Mouse (Mus musculus) lung, adult 2 months (tissue): Measurements from ENCODE around the gene Taf7l. TPM values are rescaled to one million over a fixed set of nuclear protein-coding genes. Genes with fewer than 3 reads are reported as not detected.

Experiments used
- DNase-seq: peaks from one replicate; pipeline ENCODE4 v3.0.0; 2022
- H3K4me1 ChIP-seq: fragments of 200-500 bp; 2 replicates; pipeline ENCODE4 v1.6.1; 2011; ENCODE audit warnings: low read length; ENCODE audit not compliant: control insufficient read depth, insufficient read depth
- H3K4me3 ChIP-seq: fragments of 200-500 bp; replicated peaks from 2 replicates; pipeline ENCODE3; 2011; ENCODE audit warnings: low read depth, mild to moderate bottlenecking, control low read depth, low read length; ENCODE audit errors: extremely low read depth
- CTCF ChIP-seq: fragments of 200-500 bp; IDR thresholded peaks from 2 replicates; pipeline ENCODE4 v1.5.1; 2011; ENCODE audit warnings: mild to moderate bottlenecking, low read length, control low read depth; ENCODE audit not compliant: insufficient read depth
- POLR2A ChIP-seq: fragments of 200-500 bp; IDR thresholded peaks from 2 replicates; pipeline ENCODE4 v1.6.1; 2011; ENCODE audit warnings: low read depth, mild to moderate bottlenecking, control low read depth, low read length, borderline replicate concordance; ENCODE audit errors: extremely low read depth
- WGBS: fragments of 180-500 bp; shearing (Covaris S2); methylation state at CpG from one replicate; pipeline ENCODE4 v1.1.7; 2018; 5-methylcytosine and 5-hydroxymethylcytosine counted together
- polyA plus RNA-seq: library from polyadenylated mRNA; depleted of rRNA; stranded (reverse); fragments of >200 nt; gene quantifications from 2 replicates; pipeline ENCODE4 v1.2.3, GENCODE M21; 2012; rRNA removed

Gene Taf7l
- polyA plus RNA-seq, result not detected in 2 replicates

DNA sequence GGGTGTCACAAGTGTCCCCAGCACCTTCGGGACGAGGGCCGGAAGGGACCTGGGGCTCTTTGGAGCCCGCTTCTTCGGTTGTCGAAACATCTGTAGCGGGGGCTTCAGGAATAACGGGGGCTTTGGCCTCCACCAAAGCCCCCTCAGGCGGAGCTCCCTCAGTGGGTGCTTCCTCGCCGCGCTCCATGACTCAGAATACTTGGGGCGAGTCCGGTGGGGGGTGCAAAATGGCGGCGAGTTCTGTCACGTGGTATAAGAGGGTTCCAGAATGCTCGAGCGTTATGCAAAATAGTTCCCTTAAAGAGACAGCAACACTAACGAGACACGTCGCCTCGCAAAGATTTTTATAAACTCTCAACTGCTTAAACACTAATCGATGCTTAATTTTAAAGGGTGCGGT lies at the start of gene Taf7l:
Gene Taf7l, minus strand, starts transcription at position 201 of the 400 bp plus-strand sequence.
- 88% methylated on average over 25 of the region's 25 CpGs for WGBS
- TF ChIP-seq CTCF (no peak), POLR2A (no peak)
- no peak for DNase-seq
- H3K4me3 ChIP-seq, result no peak within 1 kb of the TSS
- H3K4me1 ChIP-seq, result no peaks in the 10 kb centered on the region

DNA sequence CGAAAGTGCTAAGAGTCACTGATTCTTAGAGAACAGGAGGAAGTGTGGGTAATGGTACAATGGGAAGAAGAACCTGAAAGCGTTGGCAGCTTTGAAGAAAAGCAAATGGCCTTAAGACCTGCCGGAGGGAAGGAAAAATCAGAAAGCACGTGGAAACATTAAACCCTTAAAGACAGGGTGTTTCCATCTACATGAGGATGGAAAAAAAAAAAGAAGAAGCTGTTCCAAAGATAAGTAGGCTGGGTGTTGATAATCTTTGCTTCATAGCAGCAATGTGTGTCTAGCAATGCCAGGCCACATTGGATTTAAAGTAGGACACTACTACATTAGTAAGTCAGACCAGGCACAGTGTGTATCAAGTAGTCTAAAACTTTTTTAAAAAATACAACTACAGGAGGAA lies 49.0 kb upstream of the Taf7l start:
- DNase-seq, result no peak
- WGBS, result 72% methylated on average over 4 of the region's 4 CpGs
- TF ChIP-seq POLR2A, result no peak
- Histone ChIP-seq H3K4me3 (no peak overlapping the region), H3K4me1 (no peaks in the 10 kb centered on the region)

DNA sequence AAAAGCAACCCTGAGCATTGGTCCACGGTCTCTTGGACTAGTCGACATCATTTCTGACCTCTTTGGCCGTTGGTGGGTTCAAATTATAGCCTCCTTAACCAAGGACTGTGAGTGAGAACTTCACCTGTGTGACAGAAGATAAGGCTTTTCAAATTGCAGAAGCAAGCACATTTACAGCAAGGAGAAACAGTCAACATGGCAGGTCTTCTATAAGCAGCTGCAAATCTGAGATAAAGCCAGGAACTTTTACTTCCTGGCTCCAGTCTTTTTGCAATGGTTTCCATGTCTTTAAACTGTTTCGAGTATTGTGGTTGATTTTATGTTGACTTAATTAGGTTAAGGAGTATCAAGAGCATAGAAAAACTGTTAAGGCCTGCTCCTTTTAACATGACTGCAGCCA lies 47.5 kb upstream of the Taf7l start:
- DNase-seq, result no peak
- whole genome bisulfite sequencing, result 67% methylated on average over 4 of the region's 4 CpGs
- no peaks in the 10 kb centered on the region for H3K4me1 ChIP-seq
- TF ChIP-seq POLR2A (no peak), CTCF (no peak)
- no peak overlapping the region for H3K4me3 ChIP-seq

DNA sequence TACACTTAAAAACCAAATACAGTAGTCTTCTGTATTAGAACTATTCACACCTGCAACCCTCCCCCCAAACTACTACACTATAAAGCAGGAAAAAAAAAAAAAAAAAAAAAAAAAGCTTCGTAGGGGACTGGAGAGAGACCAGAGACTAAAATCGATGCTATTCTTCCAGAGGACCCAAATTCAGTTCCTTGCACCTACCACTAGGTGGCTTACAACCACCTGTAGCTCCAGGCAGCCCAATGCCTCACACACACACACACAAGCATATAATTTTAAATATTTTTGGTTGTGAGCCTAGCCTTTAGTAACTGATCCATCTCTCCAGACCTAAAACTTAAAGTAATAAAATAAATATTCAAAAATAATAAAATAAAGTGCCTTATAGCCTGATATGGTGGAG lies 33.2 kb upstream of the Taf7l start:
- TF ChIP-seq POLR2A (no peak), CTCF (peak; percentile 50)
- no peak overlapping the region for H3K4me3 ChIP-seq
- no peaks in the 10 kb centered on the region for H3K4me1 ChIP-seq
- DNase-seq, result no peak
- 27% methylated on average over 2 of the region's 2 CpGs for whole genome bisulfite sequencing

DNA sequence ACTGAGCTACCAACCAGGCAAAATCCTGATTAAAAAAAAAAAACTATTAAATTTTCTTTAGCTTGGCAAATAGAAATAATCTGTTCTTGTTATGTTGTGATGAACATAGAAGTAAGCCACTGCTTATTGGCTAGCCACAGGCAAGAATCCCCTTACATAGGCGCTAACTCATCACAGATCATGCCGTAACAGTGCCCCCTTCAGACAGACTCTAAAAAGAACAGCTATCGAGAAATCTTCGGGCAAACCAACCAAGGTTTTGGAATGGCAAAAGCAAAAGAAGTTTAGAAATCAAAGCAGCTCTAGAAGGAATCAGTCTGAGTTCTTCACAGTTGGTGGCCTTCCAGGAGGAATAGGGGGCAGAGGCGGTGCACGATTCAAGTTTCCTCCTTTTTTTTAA lies 31.7 kb upstream of the Taf7l start:
- TF ChIP-seq CTCF (no peak), POLR2A (no peak)
- DNase-seq, result no peak
- no peaks in the 10 kb centered on the region for H3K4me1 ChIP-seq
- H3K4me3 ChIP-seq, result no peak overlapping the region
- 68% methylated on average over 6 of the region's 6 CpGs for WGBS

DNA sequence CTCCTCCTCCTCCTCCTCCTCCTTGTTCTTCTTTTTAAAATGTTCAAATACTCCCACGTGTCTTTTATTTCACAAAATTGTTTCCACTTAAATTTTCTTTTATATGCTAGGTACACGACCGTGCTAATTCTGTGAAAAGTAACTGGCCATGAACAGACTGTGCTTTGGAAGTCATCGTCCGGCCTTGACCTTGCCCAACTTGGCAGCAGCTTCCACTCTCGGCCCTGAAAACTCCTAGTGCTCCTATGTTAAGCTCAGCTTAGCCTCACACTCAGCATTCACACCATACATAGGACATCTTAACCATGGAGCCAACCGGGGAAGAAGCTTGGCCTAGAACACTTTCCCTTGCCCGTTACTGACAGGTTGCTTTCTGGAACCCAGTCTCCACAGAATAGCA lies 24.4 kb upstream of the Taf7l start:
- WGBS, result 77% methylated on average over 8 of the region's 8 CpGs

DNA sequence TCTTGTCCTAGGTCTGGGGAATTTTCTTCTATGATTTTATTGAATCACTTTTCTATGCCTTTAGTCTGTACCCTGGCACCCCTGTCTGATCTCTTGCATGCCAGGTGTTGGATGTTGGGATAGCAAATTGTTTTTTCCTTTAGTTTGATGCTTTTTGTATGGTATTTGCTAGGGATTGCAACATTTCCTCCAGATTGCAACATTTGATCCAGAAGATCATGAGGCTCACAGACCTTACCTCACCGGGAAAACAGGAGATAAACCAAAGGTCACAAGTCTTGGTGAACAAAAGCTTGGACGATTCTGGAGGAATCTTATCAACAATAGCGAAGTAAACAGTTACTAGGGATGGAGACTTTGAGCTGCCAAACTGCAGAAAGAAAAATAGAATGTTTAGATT lies 5.4 kb upstream of the Taf7l start:
- H3K4me1 ChIP-seq, result no peaks in the 10 kb centered on the region
- no peak overlapping the region for H3K4me3 ChIP-seq
- DNase-seq, result no peak
- TF ChIP-seq POLR2A, result no peak
- no peak for TF ChIP-seq CTCF
- WGBS, result 42% methylated on average over 3 of the region's 3 CpGs

More for the DNA sequence above, 24.4 kb upstream of the Taf7l start:
- DNase-seq, result no peak
- TF ChIP-seq POLR2A, result no peak
- TF ChIP-seq CTCF, result no peak
- Histone ChIP-seq H3K4me3 (no peak overlapping the region), H3K4me1 (no peaks in the 10 kb centered on the region)

DNA sequence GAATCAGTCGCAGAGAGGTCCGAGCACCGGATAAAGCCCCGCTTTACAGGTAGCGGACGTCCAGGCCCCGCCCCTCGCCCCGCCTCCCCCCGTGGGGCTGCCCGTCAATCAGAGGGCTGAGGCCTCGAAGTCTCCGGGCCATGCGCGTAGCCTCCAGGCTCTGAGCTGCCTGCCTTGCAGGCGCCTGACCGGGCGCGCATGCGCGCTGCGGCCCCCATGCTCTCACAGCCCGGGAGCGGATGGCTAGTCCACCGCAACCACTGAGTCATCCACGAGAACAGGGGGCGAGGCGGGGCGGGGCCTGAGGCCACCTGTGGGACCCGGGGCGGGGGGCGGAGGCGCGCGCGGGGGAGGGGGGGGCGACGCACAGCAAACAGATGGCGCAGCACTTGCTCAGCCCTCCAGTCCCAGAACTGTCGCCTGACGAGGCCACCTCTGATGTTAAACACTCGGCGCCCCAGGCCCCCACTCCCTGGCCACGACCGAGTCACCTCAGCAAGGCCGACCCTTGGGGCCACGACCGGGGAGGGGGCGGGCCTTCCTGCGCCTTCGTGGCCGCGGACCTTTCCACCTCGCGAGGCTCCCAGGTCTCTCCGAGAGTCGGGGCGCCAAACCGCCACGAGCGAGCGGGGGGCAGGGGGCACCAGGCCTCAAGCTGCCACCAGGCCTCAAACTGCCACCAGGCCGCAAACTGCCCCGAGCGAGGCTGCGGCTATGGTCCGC lies 1.1 kb downstream of the Taf7l start:
- Histone ChIP-seq H3K4me1 (no peaks in the 10 kb centered on the region), H3K4me3 (no peak overlapping the region)
- DNase-seq, result no peak
- WGBS, result 66% methylated on average over 66 of the region's 67 CpGs
- no peak for TF ChIP-seq CTCF

DNA sequence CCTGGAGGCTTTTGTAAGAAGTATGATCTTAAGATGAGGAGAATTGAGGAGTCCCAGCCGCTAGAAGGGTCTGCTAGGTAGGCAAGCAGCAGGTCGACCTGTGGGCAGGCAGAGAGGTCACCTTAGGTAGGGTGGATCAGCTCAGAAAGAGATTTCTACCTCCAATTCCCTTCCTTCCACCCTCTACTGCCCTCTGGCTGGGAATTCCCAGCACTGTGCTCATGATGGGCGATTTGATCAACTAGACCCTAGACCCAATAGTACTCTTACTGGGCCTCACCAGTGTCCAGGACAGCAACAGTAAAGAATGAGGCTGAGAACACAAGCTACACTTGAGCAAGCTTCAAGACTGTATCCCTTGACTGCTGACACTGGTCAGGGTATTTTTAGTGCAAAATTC lies 49.0 kb downstream of the Taf7l start:
- no peak for TF ChIP-seq POLR2A
- TF ChIP-seq CTCF, result no peak
- Histone ChIP-seq H3K4me1 (no peaks in the 10 kb centered on the region), H3K4me3 (no peak overlapping the region)
- WGBS, result 54% methylated on average over 3 of the region's 3 CpGs
- peak; percentile 2 for DNase-seq

DNA sequence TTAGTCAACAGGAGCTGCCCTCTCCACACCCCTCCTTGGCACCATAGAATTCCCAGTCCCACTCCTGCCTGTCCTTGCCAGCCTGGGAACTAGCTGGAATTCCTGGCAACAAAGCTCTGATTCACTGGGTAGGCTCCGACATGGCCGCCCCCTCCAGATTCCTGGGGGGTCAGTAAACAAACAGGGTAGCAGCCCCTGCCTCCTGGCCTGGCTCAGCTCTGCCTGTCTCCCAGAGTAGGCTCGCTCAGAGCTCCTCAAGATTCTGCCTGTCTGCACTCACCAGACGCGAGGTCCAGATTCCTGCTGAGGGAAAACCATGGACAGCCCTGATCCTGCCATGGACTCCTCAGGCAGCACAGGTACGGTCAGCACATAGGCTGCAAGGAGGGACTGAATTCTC lies 49.5 kb downstream of the Taf7l start:
- DNase-seq, result no peak
- 70% methylated on average over 6 of the region's 6 CpGs for WGBS
- H3K4me1 ChIP-seq, result no peaks in the 10 kb centered on the region
- no peak for TF ChIP-seq CTCF
- H3K4me3 ChIP-seq, result no peak overlapping the region

DNA sequence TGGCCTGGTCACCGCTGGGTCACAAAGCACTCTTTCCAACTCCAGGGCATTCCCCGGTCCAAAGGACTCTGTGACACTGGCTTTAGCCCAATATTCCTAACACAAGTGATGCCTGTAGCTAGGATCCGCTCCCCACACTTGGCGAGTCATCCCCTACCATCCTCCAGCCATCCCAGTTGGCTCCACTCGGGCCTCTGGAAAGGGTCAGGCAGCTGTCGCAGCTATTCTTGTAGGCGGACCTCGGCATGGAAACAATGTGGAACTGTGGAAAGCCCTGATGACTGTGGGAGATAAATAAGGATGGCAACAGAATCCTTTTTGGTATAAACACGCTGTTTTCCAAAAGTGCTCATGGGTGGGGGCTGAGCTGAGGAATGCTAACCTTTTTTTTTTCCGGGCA lies 50.5 kb downstream of the Taf7l start:
- Histone ChIP-seq H3K4me1 (no peaks in the 10 kb centered on the region), H3K4me3 (no peak overlapping the region)
- WGBS, result 76% methylated on average over 10 of the region's 10 CpGs
- no peak for DNase-seq
- TF ChIP-seq POLR2A, result no peak
- TF ChIP-seq CTCF, result no peak
